Mouse (Mus musculus) gastrocnemius, postnatal 14 days (tissue): ENCODE data around the gene Nt5c2. TPM values are rescaled to one million over a fixed set of nuclear protein-coding genes. Genes with fewer than 3 reads are reported as not detected.

Experiments
- DNase-seq: peaks from one replicate; pipeline ENCODE4 v3.0.0; 2021; ENCODE audit warnings: mixed read lengths
- intact Hi-C: fragments of 180-260 bp; cut with DNase I; formaldehyde crosslinking; loops from one replicate; pipeline ENCODE4 v1.15.1; 2025; ENCODE audit warnings: low total_unique reads
- total RNA-seq, 2 experiments: library from RNA; stranded (reverse); gene quantifications; 2 replicates each; pipeline ENCODE4 v1.2.3; 2021

Nt5c2 gene
- total RNA-seq, 2 experiments from 2014 or later: 17.5 to 23.0 TPM

DNA sequence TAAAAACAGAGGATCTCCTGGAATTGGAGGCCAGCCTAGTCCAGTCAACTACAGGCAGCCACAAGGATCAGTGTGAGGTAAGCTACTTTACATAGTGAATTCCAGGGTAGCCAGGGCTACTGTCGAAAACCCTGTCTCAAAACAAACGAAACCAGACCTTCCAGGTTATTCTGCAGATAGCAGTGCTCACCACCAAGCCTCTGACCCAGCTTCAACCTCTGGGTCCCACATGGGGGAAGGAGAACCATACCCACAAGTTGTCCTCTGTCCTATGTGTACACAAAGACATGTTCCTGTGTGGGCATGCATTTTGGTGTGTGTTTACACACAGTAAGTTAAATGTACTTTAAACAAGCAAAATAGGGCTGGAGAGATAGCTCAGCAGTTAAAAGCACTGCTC is 58.5 kb downstream of the Nt5c2 start:
- intact Hi-C loops: no loop called here
- DNase-seq: no peak

DNA sequence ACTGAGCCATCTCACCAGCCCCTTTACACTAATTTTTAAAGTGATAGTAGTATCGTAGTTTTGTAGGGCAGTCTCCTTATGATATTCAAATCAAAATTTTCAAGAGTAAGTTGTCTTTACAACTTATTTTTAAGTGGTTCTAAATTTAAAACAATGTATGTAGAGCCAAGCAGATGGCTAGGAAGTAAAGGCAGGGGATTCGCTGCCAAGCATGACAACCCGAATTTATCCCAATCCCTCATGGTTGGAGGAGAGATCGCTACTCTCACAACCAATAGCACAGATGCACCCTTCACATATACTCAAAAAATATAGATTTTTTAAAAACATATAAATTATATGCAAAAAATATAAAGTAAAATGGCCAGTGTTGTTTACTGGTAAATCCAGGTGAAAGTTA is 59.3 kb downstream of the Nt5c2 start:
- intact Hi-C loops: no loop called here
- no peak for DNase-seq

DNA sequence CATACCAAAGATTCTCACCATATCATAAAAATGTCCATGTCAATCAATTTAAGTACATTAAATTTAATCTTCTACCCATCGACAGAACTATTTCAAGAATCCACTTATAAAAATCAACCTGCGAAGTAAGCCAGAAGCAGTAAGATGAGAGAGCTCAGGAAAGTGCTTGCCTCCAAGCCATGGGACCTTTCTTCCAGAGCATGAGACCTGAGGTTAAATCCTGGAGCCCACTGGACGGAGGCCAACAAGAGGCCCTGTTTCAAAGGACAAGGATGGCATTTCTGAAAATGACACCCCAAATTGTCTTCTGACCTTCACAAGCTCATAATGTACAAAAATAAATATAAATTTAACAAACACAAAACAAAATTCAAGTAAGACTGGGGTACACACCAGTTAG is 61.4 kb downstream of the Nt5c2 start:
- DNase-seq: no peak

DNA sequence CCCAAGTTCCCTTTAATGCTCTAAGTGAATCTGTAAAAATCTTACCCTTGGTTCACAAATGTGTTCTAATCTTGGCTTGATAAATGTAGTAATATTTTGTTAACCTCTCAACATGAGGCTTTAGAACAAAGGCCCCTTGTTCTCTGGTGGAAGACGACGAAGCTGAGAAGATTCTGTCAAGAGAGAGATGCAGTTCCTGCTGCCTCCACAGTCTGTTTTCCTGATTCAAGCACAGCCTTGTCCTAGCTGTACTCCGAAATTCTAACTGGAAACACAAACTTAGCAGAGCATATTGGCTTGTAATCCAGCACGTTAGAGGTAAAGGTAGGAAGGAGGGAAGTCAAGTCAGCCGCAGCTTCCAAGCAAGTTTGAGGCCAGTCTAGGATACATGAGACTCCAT is 62.0 kb downstream of the Nt5c2 start:
- intact Hi-C loops: no loop called here
- no peak for DNase-seq

More for the DNA sequence above, 61.4 kb downstream of the Nt5c2 start:
- intact Hi-C loops: no loop called here

DNA sequence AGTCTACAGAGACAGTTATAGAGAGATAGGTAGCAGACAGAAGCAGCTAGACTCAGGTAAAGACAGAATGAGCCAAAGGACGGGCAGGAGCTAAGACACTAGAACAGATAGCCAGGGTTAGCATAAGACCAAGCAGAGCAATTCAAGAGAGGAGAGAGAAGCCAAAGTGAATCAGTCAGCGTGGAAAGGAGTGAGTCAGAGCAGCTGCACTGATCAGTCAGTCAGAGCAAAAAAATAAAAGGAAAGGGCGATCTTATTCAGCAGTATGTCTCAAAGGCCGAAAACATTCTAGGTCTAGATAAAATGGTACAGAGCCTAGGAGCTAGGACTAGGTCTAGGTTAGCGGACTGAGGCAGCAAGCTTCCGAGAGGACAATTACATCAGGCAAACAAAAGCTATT is 70.6 kb downstream of the Nt5c2 start:
- DNase-seq: no peak
- intact Hi-C loops: no loop called here

DNA sequence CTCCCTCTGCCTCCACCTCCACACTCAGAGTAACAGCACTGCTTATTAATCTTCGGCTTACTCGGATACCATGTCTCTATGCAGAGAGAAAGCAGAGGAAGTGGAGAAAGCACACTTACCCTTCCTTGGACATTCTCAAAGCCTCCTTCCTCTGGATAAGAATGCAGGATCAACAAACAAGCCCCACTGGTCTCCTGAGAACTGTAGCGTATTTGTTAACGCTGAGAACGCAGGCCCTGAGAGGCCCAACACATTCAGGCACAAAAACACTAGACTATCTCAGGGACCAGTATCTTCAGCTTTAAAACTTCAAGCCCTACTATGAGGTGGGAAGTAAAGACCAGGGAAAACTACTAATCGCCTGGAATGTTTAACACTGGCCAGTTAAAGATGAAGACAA is 77.8 kb downstream of the Nt5c2 start:
- intact Hi-C loops: no loop called here
- DNase-seq: no peak

DNA sequence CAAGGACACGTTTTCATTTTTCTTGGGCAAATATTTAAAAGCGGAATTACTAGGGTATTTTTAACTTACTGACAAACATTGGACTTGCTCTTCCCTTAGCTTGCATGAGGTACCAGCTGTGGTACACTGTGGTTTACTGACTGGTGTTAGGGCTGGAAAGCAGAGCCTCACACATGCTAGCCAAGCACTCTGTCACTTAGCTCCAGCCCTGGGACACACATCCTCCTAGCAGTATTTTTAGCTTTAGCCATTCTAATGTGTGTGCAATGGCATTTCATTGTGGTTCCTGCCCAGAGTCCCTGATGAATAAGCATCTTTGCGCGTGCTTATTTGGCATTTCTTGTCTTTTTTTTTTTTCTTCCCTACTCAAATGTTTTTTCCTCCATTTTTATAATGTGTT is 80.9 kb downstream of the Nt5c2 start:
- no peak for DNase-seq
- intact Hi-C loops: no loop called here

DNA sequence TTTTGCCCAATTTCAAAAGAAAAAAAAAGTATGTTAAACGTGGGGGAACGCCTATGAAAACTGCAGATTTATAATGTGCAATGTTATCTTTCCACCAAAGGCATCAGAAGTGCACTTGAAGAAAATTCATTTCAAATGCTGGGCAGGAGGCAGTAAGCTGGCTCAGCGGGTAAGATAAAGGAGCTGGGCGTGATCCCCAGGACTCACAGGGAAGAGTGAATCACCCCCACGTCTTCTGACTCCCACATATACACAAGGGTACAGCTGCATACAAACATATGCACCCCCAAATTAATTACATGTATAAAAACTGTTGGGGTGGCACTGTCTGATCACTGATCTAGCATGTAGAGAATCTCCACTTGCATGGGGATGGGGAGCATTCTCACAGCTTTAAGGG is 82.3 kb downstream of the Nt5c2 start:
- DNase-seq: no peak
- intact Hi-C loops: no loop called here

DNA sequence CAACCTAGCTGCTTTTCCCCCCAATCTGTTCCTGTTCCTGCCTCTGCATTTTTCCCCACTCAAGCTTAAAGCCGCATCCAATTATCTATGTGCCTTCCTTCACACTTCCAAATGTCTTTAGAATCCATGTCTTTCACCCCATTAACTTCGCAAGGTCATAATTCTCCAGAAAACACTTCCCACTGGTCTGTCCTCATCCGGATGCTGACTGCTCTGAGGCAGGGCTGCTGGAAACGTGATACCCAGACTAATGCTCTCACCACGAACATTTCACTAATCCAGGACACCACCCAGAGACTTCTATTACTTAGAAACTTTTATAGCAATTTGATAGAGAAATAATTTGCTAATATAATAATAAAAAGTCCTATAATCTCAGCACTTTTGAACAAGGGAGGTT is 84.9 kb downstream of the Nt5c2 start:
- intact Hi-C loops: no loop called here
- no peak for DNase-seq

DNA sequence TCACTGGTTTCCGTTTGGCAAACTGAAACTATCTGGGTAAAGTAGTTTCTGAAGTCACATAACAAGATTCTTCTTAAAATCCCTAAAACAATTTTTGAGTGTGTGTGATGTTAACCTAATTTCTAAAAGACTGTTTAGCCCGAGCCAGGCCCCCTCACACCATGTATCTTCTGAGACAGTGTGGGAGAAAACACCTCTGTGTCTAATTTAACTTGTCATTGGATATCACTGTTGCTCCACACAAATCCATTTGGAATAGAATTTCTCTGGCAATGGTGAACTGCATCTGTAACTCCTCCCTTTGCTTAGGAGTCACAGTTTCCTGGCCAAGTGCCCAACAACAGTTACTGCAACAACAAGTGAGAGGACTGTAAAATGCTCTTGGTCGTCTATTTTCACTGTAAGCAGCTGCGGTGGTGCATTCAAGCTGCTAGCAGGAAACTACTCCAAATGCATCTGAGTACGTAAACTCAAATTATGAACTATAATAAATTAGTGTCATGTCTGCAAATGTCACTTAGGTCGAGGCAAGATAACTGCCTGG is 85.8 kb downstream of the Nt5c2 start:
- intact Hi-C loops: no loop called here
- peak; percentile 84 for DNase-seq

DNA sequence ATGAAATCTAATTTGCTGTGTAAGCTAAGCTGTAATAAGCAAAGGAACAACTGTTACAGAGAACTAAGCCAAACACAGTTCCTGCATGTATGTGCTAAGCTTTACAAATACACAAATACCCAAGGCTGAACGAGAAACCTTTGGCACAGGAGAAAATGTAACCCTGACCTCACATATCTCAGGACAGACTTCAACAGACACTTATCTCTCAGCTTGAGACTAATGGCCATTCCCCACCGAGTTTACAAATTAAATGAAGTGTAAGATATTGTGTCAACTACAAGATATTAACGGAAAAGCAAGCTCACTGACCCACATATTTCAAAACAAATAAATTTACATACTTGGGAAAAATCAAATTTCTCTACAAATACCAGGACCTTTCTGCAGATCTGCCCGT is 86.8 kb downstream of the Nt5c2 start:
- intact Hi-C loops: no loop called here
- DNase-seq: no peak

DNA sequence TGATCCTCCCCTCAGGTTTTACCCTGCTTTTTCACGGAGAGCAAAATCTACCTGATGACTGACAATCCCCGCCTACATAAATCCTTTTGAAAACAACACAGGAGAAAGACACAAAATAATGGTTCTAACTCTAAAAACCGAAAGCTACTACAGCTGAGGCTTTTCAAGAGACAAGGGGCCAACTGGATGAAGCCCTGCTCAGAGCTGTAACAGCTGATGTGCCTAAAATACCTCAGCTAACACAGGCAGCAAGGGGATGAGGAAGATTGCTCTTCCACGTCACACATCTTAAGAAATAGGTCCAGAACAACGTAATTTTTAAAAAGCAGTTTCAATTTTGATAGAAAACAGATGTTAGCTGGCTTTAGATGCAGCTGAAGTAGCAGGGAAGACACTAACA is 88.0 kb downstream of the Nt5c2 start:
- DNase-seq: no peak
- intact Hi-C loops: no loop called here

DNA sequence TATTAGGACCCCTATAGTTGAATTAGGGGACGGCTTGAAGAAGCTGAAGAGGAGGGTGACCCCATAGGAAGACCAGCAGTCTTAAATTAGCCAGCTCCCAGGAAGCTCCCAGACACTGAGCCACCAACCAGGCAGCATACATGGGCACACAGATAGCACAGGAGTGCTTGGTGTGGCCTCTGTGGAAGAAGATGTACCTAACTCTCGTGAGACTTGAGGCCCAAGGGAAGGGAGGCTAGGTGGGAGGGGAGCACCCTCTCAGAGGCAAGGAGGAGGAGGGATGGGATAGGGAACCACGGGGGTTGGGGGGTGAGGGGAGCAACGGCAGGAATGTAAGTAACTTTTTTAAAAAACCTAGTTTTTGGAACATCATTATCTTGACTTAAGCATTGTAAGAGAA is 88.6 kb downstream of the Nt5c2 start:
- intact Hi-C loops: no loop called here
- no peak for DNase-seq

DNA sequence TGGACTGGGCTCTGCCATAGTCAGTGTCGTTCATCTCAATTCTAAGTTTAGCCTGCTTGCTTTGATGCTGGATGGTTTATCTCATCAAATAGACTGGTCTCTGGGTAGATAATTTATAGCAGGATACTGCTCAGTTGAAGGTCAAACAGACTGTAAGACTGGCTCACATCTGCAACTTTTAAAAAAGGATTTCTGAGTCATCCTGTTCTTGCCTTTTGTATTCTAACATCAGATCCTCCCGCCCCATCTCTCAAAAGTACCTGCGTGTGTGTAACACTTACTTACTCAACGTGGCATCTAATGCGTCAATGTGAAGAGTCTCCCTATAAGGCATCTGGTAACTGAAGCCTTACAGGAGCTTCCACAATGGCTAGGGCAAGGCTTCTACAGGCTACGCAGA is 94.4 kb downstream of the Nt5c2 start:
- DNase-seq: no peak
- intact Hi-C loops: no loop called here

DNA sequence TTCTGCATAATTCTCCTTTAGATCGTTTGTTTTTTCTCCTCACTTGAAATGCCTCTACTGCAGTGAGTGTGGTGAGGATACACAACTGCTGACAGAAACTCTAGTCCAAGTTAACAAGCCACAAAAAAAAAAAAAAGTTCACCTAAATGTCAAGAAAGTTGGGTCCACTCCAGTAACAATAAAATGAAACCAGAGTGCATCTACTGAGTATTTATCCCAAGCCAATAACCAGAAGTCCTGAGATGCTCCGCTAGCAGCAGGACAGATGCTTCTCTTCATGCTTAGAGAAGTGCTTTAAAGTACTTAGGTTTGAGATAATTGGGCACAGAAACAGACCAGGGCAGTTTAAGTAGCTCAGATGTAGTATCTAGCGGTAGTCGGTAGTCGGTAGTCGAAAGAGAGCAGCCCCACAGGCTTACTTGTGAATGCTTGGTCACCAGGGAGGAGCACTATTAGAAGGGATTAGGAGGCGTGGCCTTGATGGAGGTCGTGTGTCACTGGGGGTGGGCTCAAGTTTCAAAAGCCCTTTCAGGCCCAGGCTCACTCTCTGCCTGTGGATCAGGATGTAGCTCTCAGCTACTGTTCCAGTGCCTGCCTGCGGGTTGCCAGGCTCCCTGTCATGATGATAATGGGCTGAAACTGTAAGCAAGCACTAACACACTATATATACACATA is 99.4 kb downstream of the Nt5c2 start:
- DNase-seq: no peak
- intact Hi-C loops: no loop called here

DNA sequence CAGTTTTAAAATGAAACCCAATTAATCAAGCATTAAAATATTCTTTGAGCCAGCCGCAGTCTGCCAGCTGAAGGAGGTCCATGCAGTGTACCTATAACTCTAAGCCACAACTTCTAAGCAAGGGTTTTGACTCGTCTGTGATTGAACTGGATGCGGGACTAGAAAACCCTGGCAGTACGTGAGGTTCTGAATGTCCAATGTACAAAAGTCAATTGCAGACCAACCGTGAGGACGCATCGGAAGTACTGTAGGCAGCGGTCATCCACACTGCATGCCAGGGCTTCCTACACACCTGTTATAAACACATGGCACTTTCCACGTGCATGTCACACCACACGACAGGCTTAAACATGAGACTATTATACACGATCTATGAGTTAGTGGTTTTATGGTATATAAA is 101.3 kb downstream of the Nt5c2 start:
- intact Hi-C loops: no loop called here
- no peak for DNase-seq

DNA sequence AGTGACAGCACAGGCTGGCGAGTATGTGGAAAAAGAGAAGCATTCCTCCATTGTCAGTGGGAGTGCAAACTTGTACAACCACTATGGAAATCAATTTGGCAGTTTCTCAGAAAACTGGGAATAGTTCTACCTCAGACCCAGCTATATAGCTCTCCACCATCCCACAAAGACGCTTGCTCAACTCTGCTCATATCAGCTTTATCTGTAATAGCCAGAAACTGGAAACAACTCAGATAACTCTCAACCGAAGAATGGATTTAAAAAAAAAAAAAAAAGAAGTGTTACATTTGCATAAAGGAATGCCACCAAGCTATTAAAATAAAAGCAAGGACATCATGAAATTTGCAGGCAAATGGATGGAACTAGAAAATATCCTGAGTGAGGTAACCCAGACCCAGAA is 103.5 kb downstream of the Nt5c2 start:
- intact Hi-C loops: no loop called here

DNA sequence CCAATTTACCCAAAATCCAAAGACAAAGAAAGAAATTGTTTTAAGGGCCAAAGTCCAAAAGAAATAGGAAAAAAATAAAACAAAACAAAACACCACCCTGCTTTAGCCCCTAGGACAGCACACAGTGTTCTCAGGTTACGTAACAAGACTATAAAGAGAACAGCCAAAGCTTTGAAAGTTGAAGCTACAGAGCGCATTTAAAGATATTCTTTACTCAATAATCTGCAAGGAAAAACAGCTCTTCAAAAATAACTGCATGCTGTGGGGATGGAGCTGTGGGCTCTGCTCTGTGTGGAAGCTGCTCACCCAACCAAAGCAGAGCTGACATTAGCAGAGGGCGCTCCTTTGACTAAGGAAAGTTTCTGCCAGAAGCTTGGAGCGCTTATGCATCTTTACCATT is 106.0 kb downstream of the Nt5c2 start:
- intact Hi-C loops: no loop called here
- no peak for DNase-seq

More for the DNA sequence above, 103.5 kb downstream of the Nt5c2 start:
- no peak for DNase-seq

DNA sequence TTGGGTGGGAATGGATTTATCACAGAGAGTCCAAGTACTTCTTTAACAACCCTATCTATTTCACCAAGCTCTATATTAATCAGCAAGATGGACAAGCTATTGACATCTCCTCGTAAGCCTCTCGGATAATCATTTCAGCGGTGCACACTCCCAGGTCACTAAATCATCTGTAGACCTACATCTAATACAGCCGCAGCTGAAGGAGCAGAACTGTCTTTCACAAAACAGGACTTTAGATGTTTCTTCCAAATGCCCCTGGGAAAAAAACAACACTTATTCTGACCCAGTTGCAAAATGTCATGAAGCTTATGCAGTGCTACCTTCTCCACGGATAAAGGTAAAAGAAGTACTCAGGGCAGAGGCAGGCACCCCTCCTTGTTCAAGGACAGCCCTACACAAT is 106.7 kb downstream of the Nt5c2 start:
- intact Hi-C loops: no loop called here
- DNase-seq: no peak

DNA sequence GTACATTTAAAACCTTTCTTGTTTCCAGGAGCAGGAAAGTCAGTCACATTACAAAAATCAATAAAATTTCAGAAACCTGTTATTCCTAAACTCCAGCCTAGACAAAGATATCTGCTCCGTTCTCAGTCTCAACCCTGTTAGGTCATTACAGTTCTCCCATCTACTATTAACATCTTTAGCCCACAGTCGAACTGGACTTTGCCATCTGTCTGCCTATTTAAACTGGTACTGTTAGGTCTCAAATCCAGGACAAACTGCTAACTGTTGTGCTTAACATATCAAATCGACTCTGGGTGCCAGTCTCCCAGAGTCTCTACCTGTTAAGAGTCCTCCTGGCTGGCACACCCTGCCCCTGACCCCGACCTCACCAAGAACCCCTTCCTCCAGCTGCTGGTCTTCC is 109.0 kb downstream of the Nt5c2 start:
- DNase-seq: no peak
- intact Hi-C loops: no loop called here

DNA sequence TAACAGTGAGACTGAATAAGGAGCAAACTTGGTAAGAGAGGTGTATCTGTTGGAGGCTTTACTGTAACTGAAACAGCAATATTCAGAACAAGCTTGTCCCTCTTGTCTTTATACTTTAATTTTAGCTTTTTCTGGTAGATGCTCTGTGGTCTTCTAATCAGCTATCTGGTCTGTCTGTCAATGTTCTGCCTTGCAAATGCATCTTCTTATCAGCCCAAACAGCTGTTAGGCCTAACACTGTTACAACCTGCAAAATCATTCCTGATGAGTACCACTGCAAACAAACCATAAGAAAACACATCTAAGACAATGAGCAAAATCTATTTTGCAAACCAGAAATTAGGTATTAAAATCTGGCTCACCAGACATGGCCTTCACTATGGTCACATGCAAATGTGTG is 109.6 kb downstream of the Nt5c2 start:
- intact Hi-C loops: no loop called here
- no peak for DNase-seq

DNA sequence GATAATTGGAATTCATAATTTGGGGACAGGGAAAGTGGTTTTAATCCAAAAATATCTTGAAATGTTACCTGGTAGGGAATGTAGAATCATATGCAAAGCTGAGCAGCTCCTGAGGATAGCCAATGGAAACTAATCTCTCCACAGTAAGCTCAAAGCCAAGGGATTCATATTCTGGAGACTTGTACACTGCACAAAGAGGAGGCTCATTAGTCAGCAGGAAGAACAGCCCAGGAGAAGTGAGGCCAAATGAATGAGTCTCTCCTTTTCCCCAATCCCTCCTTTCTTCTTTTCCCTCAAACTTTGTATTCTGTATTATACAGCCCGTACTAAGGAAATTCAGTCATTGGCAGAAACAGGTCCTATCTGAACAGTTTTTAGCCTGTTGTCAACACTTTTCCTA is 110.0 kb downstream of the Nt5c2 start:
- no peak for DNase-seq
- intact Hi-C loops: no loop called here
